Mouse (Mus musculus) bone marrow macrophage, adult 2 months (primary cell): Measurements from ENCODE around the gene Ybx2.

ENCODE experiments used
- CTCF ChIP-seq: IDR thresholded peaks from 2 replicates; pipeline ENCODE4 v1.5.1; 2012; ENCODE audit warnings: low read depth, mild to moderate bottlenecking, low read length, moderate library complexity
- POLR2A ChIP-seq: IDR thresholded peaks from 2 replicates; pipeline ENCODE4 v1.6.1; 2012; ENCODE audit warnings: mild to moderate bottlenecking, low read depth, low read length, borderline replicate concordance

DNA sequence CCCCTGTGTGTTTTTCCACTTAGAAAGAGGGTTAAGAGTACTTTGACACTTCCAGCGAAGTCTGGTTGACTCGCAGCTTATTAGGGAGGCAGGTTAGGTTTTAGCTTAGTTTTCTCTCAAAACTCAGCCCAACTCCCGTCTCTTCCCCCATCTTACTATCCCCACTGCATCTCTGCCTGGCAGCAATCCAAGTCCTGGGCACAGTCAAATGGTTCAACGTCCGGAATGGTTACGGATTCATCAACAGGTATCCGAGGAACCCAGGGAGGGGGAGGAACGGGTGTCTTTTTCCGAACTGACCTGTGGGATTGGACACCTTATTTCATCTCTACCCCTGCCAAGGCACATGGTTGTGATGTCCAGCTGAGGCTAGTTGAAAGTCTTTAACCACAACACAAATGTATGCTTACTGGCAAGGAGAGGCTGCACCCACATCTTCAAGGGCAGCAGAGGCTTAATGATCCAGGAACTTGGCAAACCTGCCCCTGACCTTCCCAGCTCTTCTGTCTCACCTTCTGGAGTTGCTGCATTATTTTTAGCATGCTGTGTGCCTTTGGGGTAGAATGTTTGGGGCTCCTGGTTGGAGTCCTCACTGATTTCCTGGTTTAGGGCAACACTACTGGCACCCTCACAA lies 1.2 kb downstream of the Ybx2 start:
- TF ChIP-seq CTCF, result no peak
- no peak for TF ChIP-seq POLR2A
